Mouse (Mus musculus) lung, postnatal 4 days (tissue): ENCODE data around the gene Sirpa.

Experiments used
- DNase-seq, 2 experiments: peaks; one replicate each; pipeline ENCODE4 v3.0.0; 2021

The Sirpa gene

GRCm38 (mm10) chr2:129653632-129654031, 61.0 kb downstream of the Sirpa start:
- no peak for DNase-seq

DNA sequence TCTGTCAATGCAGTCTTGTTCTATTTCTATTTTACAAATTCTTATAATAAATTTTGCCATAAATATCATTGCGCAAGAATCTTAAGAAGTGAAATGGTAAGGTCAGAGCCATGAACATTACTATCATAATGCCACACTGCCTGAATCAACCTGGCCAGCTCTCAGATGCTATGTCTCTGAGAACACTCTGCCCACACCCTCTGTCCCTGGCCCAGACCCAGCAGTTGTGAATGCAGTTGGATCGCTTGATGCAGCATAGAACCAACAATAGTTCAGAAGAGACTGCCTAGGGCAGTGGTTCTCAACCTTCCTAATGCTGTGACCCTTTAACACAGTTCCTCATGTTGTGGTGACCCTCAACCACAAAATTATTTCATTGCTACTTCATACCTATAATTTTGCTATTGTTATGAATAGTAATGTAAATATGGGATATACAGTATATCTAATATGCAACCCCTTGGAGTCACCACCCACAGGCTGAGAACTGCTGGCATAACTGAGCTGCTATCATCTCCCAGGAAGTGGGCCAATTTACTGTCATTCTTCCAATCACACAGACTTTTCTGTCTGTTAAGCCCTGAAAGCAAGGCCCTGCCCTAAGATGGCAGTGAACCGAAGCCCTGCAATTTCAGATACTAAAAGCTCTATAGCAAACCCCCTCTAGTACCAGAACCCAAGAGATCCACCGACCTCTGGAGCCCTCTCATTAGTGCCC, 61.8 kb downstream of the Sirpa start:
- no peak for DNase-seq

GRCm38 (mm10) chr2:129655033-129655432, 62.4 kb downstream of the Sirpa start:
- DNase-seq = no peak

DNA sequence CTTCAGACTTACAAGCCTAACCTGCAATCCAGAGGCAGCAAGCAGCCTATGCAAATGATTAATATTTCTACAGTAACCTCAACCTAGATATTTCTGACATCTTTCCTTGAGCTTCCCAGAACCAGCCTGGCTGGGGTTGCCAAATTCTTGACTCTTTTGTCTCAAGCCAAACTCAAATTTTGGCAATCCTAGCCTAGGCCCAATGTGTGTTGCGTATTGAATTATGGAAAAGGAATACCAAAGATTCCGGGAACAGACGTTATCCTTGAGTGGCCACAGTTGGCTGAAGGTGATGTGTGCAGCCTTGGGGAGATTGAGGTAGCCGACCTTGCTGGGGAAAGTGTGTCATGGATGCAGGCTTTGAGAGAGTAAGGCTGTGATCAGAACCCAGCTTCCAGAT, 66.2 kb downstream of the Sirpa start:
- no peak for DNase-seq

DNA sequence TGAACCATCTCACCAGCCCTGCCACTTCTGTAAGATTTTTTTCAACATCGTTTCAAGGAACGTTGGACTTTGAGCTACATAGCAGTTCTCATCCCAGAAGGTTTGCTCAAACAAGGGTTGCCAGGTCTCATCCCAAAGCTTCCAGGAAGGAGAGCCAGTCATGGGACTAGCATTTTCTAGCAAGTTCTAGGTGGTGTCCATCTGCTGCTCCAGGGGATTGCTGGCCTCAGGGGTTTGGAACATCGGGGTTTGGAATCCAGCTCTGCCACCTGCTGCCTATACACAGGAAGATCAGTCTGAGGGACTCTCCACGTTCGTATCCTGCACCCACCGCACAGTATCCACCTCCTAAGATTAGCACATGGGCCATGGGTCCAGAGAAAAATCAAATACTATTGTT, 67.4 kb downstream of the Sirpa start:
- DNase-seq = peak in 1 of 2 experiments; percentile 21

DNA sequence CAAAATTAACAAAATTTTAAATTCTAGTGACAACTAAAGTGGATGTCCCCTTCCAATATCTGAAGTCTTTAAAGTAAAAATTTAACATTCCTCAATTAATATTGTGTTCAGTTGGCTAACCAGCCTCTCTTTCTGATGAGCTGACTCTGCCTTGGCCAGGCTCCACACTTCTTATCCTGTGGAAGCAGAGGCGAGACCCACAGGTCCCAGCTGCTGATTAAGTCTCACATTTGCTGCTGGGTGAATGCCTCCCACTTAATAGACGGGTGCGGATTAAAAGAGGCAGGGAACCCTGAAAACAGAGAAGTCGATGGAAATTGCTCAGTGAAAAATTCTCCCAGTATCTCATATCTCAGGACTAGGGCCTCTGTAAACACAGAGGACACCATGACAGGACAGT, 69.8 kb downstream of the Sirpa start:
- DNase-seq = peak; percentile 24 to 71

DNA sequence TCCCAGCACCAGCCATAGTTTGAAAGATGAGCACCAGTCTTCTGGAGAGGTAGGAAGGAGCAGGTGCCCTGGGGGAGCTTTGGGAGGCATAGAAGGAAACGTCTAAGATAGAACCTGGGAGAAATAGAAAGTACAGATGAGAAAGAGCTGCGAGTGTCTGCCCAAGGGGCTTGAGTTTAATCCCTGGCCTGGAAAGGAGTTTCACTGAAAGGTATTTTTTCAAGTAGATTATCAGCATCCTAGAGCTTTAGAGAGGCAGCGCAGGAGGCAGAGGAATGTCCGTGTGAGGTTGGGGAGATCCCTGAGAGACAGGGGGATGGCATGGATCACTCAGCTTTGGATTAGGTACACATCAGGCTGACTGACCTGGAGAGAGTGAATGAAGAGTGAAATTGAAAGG, 79.3 kb downstream of the Sirpa start:
- DNase-seq = no peak

- peak; percentile 69 to 85 for DNase-seq
Measured at GRCm38 (mm10) chr2:129674935-129675634, 82.5 kb downstream of the Sirpa start.

DNA sequence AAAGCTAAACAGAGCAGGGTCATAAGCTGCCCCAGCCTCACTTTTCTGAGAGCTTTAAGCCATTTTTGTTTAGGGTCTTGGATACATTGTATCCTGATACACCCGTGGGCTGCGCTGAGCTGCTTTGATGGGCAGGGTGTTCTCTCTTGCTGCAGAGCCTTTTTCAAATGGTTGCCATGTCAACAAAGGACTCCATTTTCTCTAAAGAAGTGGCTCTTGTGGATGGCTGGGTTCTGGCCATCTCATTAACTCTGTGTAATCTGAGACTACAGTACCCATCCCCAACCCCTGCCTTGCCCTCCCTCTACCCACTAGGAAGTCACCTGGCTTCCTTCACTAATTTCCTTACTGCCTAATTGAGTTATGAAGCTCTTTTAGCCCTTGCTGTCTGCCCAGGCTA, 85.0 kb downstream of the Sirpa start:
- no peak for DNase-seq

GRCm38 (mm10) chr2:129679066-129679465, 86.4 kb downstream of the Sirpa start:
- no peak for DNase-seq

GRCm38 (mm10) chr2:129680236-129680635, 87.6 kb downstream of the Sirpa start:
- DNase-seq = no peak
